Mouse (Mus musculus): ENCODE measurements at regions not wholly inside any gene's neighbourhood (a gene's known extent, or its start where the extent isn't known, plus 50 kb on each side); places are given as distances from the start of the nearest gene placed in this dataset.
"Not testable (repeated sequence)": the region's sequence is repeated elsewhere in the genome, so short reads cannot be mapped to it uniquely, and the experiment has no call there.

- not testable (repeated sequence) for DNase-seq
Measured at GRCm38 (mm10) chr6:67674717-67675116, 139.1 kb upstream of the Tacstd2 start.

- not testable (repeated sequence) for DNase-seq
Measured at GRCm38 (mm10) chr6:67673316-67673715, 137.7 kb upstream of the Tacstd2 start.

GRCm38 (mm10) chr6:67668073-67668472 is 132.5 kb upstream of the Tacstd2 start:
- DNase-seq: not testable (repeated sequence)

- DNase-seq: no peak
Measured at GRCm38 (mm10) chr6:67631617-67632016, 96.0 kb upstream of the Tacstd2 start.

- DNase-seq: no peak
Measured at GRCm38 (mm10) chr6:67610402-67610801, 74.8 kb upstream of the Tacstd2 start.

GRCm38 (mm10) chr6:67609461-67609860 is 73.9 kb upstream of the Tacstd2 start:
- DNase-seq: not testable (repeated sequence)

All from adrenal gland, adult 2 months (tissue).